Mouse (Mus musculus) myocyte (in vitro differentiated cells): ENCODE measurements at regions not wholly inside any gene's neighbourhood (a gene's known extent, or its start where the extent isn't known, plus 50 kb on each side); places are given as distances from the start of the nearest gene placed in this dataset.

ENCODE experiments used
- POLR2A ChIP-seq: IDR thresholded peaks from one replicate; pipeline ENCODE4 v1.6.1; 2011; ENCODE audit warnings: low read depth, mild to moderate bottlenecking, control low read depth, moderate library complexity; ENCODE audit not compliant: insufficient read length
- TCF12 ChIP-seq: IDR thresholded peaks from one replicate; pipeline ENCODE4 v1.6.1; 2011; ENCODE audit warnings: mild to moderate bottlenecking, control low read depth; ENCODE audit not compliant: poor library complexity, insufficient read depth, severe bottlenecking

- TF ChIP-seq POLR2A = no peak
- no peak for TF ChIP-seq TCF12
Observed at GRCm38 (mm10) chr3:34328865-34329264, 247.7 kb upstream of the Dnajc19 start.
